Mouse (Mus musculus) cortical plate, adult 2 months (tissue): ENCODE measurements around the gene Epb41l4b.

Experiments used
- CTCF ChIP-seq: fragments of 200-500 bp; IDR thresholded peaks from 2 replicates; pipeline ENCODE4 v1.5.1; 2011; ENCODE audit warnings: mild to moderate bottlenecking, control low read depth, low read length; ENCODE audit not compliant: insufficient read depth; ENCODE audit errors: extremely low read depth
- POLR2A ChIP-seq: fragments of 200-500 bp; IDR thresholded peaks from 2 replicates; pipeline ENCODE4 v1.6.1; 2011; ENCODE audit warnings: mild to moderate bottlenecking, low read length, control low read depth; ENCODE audit not compliant: insufficient read depth; ENCODE audit errors: extremely low read depth

DNA sequence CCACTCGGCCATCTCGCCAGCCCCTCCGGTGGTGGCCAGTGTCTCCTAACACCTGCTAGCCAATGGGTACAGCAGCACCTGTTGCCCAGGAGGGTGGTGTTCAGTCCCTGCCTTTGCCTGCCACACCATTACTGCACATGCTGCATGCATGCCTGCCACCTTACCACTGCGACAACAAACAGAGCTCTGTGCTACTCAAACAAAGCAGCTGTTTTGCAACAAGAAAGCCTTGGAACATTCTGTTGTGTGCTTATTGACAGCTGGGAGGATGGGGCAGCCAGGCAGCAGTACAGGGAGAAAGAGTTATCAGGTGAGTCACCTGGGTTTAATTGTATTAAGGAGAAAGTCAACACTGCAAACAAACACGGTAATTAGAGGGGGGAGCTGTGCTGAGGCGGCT, 72.6 kb downstream of the Epb41l4b start:
- TF ChIP-seq CTCF (no peak), POLR2A (no peak)
